Mouse (Mus musculus): ENCODE data around the gene Fbxw27. TPM values are rescaled to one million over a fixed set of nuclear protein-coding genes. Genes with fewer than 3 reads are reported as not detected.
"Not testable (repeated sequence)": the region's sequence is repeated elsewhere in the genome, so short reads cannot be mapped to it uniquely, and the experiment has no call there.

Fbxw27 gene
- polyA plus RNA-seq, 1 experiment from 2014 or later = 0.41 TPM

GRCm38 (mm10) chr9:109811980-109812379, 21.5 kb upstream of the Fbxw27 start, which contains the start of gene Spink8:
Spink8 (plus strand) TSS chr9:109812280.
- no peak for DNase-seq
- H3K27ac ChIP-seq (ENCODE audit: low read depth) = no peak within 1 kb of the TSS
- 67% methylated on average over 1 of the region's 1 CpGs for WGBS
- no peak for ATAC-seq (ENCODE audit: insufficient read depth)
- no peak within 1 kb of the TSS for H3K4me2 ChIP-seq
- H3K36me3 ChIP-seq (ENCODE audit: insufficient read depth) = no peaks in the 10 kb centered on the region
- H3K4me3 ChIP-seq (ENCODE audit: low read depth, low read length) = no peak within 1 kb of the TSS
- H3K4me1 ChIP-seq (ENCODE audit: insufficient read depth) = no peaks in the 10 kb centered on the region
- H3K9me3 ChIP-seq (ENCODE audit: low read depth, low read length) = no peaks in the 10 kb centered on the region
- no peak within 1 kb of the TSS for H3K9ac ChIP-seq
- no peaks in the 10 kb centered on the region for H3K27me3 ChIP-seq (ENCODE audit: insufficient read depth, low read length)
- no peak for TF ChIP-seq CTCF (IDR thresholded peaks at IDR 0.05; ENCODE audit: low read depth)

- H3K4me3 ChIP-seq (ENCODE audit: low read depth, low read length) = no peak overlapping the region
- H3K4me1 ChIP-seq (ENCODE audit: insufficient read depth) = no peaks in the 10 kb centered on the region
- WGBS = 31% methylated on average over 3 of the region's 3 CpGs
- no peak for DNase-seq
- H3K4me2 ChIP-seq = no peak overlapping the region
- no peak for ATAC-seq (ENCODE audit: insufficient read depth)
- H3K36me3 ChIP-seq (ENCODE audit: insufficient read depth) = no peaks in the 10 kb centered on the region
- TF ChIP-seq CTCF (IDR thresholded peaks at IDR 0.05; ENCODE audit: low read depth) = no peak
- H3K9me3 ChIP-seq (ENCODE audit: low read depth, low read length) = no peaks in the 10 kb centered on the region
- no peak overlapping the region for H3K27ac ChIP-seq (ENCODE audit: low read depth)
- H3K27me3 ChIP-seq (ENCODE audit: insufficient read depth, low read length) = no peaks in the 10 kb centered on the region
- no peak overlapping the region for H3K9ac ChIP-seq
Measured at GRCm38 (mm10) chr9:109807898-109808297, 17.4 kb upstream of the Fbxw27 start.

GRCm38 (mm10) chr9:109806695-109807293, 16.3 kb upstream of the Fbxw27 start:
- no peaks in the 10 kb centered on the region for H3K9me3 ChIP-seq (ENCODE audit: low read depth, low read length)
- H3K27ac ChIP-seq (ENCODE audit: low read depth) = no peak overlapping the region
- no peaks in the 10 kb centered on the region for H3K4me1 ChIP-seq (ENCODE audit: insufficient read depth)
- H3K36me3 ChIP-seq (ENCODE audit: insufficient read depth) = no peaks in the 10 kb centered on the region
- H3K9ac ChIP-seq = no peak overlapping the region
- no peak for DNase-seq
- H3K4me2 ChIP-seq = no peak overlapping the region
- no peak overlapping the region for H3K4me3 ChIP-seq (ENCODE audit: low read depth, low read length)
- TF ChIP-seq CTCF (IDR thresholded peaks at IDR 0.05; ENCODE audit: low read depth) = no peak
- 70% methylated on average over 2 of the region's 2 CpGs for WGBS
- no peak for ATAC-seq (ENCODE audit: insufficient read depth)
- H3K27me3 ChIP-seq (ENCODE audit: insufficient read depth, low read length) = no peaks in the 10 kb centered on the region

GRCm38 (mm10) chr9:109806260-109806659, 15.8 kb upstream of the Fbxw27 start:
- no peak overlapping the region for H3K27ac ChIP-seq (ENCODE audit: low read depth)
- no peaks in the 10 kb centered on the region for H3K36me3 ChIP-seq (ENCODE audit: insufficient read depth)
- no peak for TF ChIP-seq CTCF (IDR thresholded peaks at IDR 0.05; ENCODE audit: low read depth)
- no peak overlapping the region for H3K4me3 ChIP-seq (ENCODE audit: low read depth, low read length)
- H3K4me2 ChIP-seq = no peak overlapping the region
- no peaks in the 10 kb centered on the region for H3K4me1 ChIP-seq (ENCODE audit: insufficient read depth)
- H3K9me3 ChIP-seq (ENCODE audit: low read depth, low read length) = no peaks in the 10 kb centered on the region
- 29% methylated on average over 1 of the region's 1 CpGs for WGBS
- no peak for DNase-seq
- ATAC-seq (ENCODE audit: insufficient read depth) = no peak
- H3K9ac ChIP-seq = no peak overlapping the region
- H3K27me3 ChIP-seq (ENCODE audit: insufficient read depth, low read length) = no peaks in the 10 kb centered on the region

GRCm38 (mm10) chr9:109805596-109805995, 15.1 kb upstream of the Fbxw27 start:
- H3K9ac ChIP-seq; H3K27me3 ChIP-seq (ENCODE audit: insufficient read depth, low read length); H3K4me3 ChIP-seq (ENCODE audit: low read depth, low read length); H3K9me3 ChIP-seq (ENCODE audit: low read depth, low read length); H3K4me1 ChIP-seq (ENCODE audit: insufficient read depth); H3K4me2 ChIP-seq; DNase-seq; H3K27ac ChIP-seq (ENCODE audit: low read depth); ATAC-seq (ENCODE audit: insufficient read depth); H3K36me3 ChIP-seq (ENCODE audit: insufficient read depth): not testable (repeated sequence)
- 65% methylated on average over 2 of the region's 2 CpGs for WGBS

- Histone ChIP-seq H3K4me2 (no peak overlapping the region), H3K4me1 (ENCODE audit: insufficient read depth) (no peaks in the 10 kb centered on the region), H3K9ac (no peak overlapping the region), H3K4me3 (ENCODE audit: low read depth, low read length) (no peak overlapping the region), H3K27me3 (ENCODE audit: insufficient read depth, low read length) (no peaks in the 10 kb centered on the region), H3K9me3 (ENCODE audit: low read depth, low read length) (no peaks in the 10 kb centered on the region), H3K36me3 (ENCODE audit: insufficient read depth) (no peaks in the 10 kb centered on the region), H3K27ac (ENCODE audit: low read depth) (no peak overlapping the region)
- TF ChIP-seq CTCF (IDR thresholded peaks at IDR 0.05; ENCODE audit: low read depth) = peak; percentile 69
- ATAC-seq (ENCODE audit: insufficient read depth) (no peak), DNase-seq (peak; percentile 44)
- WGBS = 87% methylated on average over 1 of the region's 1 CpGs
Measured at GRCm38 (mm10) chr9:109798051-109798450, 7.6 kb upstream of the Fbxw27 start.

- Histone ChIP-seq H3K9ac (no peak overlapping the region), H3K9me3 (ENCODE audit: low read depth, low read length) (no peaks in the 10 kb centered on the region), H3K4me2 (no peak overlapping the region), H3K4me3 (ENCODE audit: low read depth, low read length) (no peak overlapping the region), H3K27me3 (ENCODE audit: insufficient read depth, low read length) (no peaks in the 10 kb centered on the region), H3K27ac (ENCODE audit: low read depth) (no peak overlapping the region), H3K4me1 (ENCODE audit: insufficient read depth) (no peaks in the 10 kb centered on the region), H3K36me3 (ENCODE audit: insufficient read depth) (no peaks in the 10 kb centered on the region)
- no peak for DNase-seq
- ATAC-seq (ENCODE audit: insufficient read depth) = no peak
- TF ChIP-seq CTCF (IDR thresholded peaks at IDR 0.05; ENCODE audit: low read depth) = no peak
- 80% methylated on average over 2 of the region's 2 CpGs for WGBS
Measured at GRCm38 (mm10) chr9:109795811-109796210, 5.3 kb upstream of the Fbxw27 start.

- no peaks in the 10 kb centered on the region for H3K4me1 ChIP-seq (ENCODE audit: insufficient read depth)
- no peak overlapping the region for H3K4me2 ChIP-seq
- WGBS = 74% methylated on average over 2 of the region's 2 CpGs
- TF ChIP-seq CTCF (IDR thresholded peaks at IDR 0.05; ENCODE audit: low read depth) = no peak
- H3K36me3 ChIP-seq (ENCODE audit: insufficient read depth) = no peaks in the 10 kb centered on the region
- H3K4me3 ChIP-seq (ENCODE audit: low read depth, low read length) = no peak overlapping the region
- DNase-seq = no peak
- no peaks in the 10 kb centered on the region for H3K9me3 ChIP-seq (ENCODE audit: low read depth, low read length)
- no peaks in the 10 kb centered on the region for H3K27me3 ChIP-seq (ENCODE audit: insufficient read depth, low read length)
- H3K9ac ChIP-seq = no peak overlapping the region
- no peak for ATAC-seq (ENCODE audit: insufficient read depth)
- H3K27ac ChIP-seq (ENCODE audit: low read depth) = no peak overlapping the region
Measured at GRCm38 (mm10) chr9:109795221-109795620, 4.8 kb upstream of the Fbxw27 start.

- H3K27ac ChIP-seq (ENCODE audit: low read depth); DNase-seq; H3K27me3 ChIP-seq (ENCODE audit: insufficient read depth, low read length); H3K36me3 ChIP-seq (ENCODE audit: insufficient read depth); ATAC-seq (ENCODE audit: insufficient read depth); H3K9ac ChIP-seq; H3K4me2 ChIP-seq; H3K4me1 ChIP-seq (ENCODE audit: insufficient read depth); H3K4me3 ChIP-seq (ENCODE audit: low read depth, low read length); H3K9me3 ChIP-seq (ENCODE audit: low read depth, low read length): not testable (repeated sequence)
- 71% methylated on average over 1 of the region's 1 CpGs for WGBS
Measured at GRCm38 (mm10) chr9:109766841-109767240, 23.6 kb downstream of the Fbxw27 start.

GRCm38 (mm10) chr9:109745989-109746388, 44.5 kb downstream of the Fbxw27 start, which contains the start of gene Fbxw26:
Fbxw26 (minus strand) TSS chr9:109746089.
- not testable (repeated sequence) for H3K4me2 ChIP-seq; H3K27ac ChIP-seq (ENCODE audit: low read depth); H3K4me3 ChIP-seq (ENCODE audit: low read depth, low read length); H3K4me1 ChIP-seq (ENCODE audit: insufficient read depth); ATAC-seq (ENCODE audit: insufficient read depth); H3K9me3 ChIP-seq (ENCODE audit: low read depth, low read length); H3K9ac ChIP-seq; H3K36me3 ChIP-seq (ENCODE audit: insufficient read depth); DNase-seq; H3K27me3 ChIP-seq (ENCODE audit: insufficient read depth, low read length)
- WGBS = 70% methylated on average over 3 of the region's 3 CpGs

Measured in lung, embryonic 14.5 days (tissue).